Mouse (Mus musculus): ENCODE measurements at regions not wholly inside any gene's neighbourhood (a gene's known extent, or its start where the extent isn't known, plus 50 kb on each side); places are given as distances from the start of the nearest gene placed in this dataset.

DNA sequence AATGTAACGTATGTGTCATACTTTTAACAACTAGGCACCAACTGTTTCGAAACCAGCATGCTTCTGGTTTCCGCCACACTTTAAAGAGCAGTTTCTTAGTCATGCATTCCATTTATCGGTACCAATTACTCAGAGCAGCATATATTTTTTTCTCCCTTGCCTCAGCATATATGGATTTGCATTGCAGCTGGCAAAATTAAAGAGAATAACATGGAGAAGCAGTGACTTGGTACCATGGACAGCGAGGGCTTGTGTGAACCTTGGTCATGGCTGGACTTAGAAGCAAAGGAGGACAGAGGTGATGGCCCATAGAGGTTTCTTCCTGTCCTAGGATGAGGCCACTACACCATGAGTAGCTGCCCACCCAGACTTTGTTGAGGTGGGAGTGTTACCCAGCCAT, 72.2 kb upstream of the Nxpe4 start:
- no peak for TF ChIP-seq HCFC1 (IDR thresholded peaks at IDR 0.05; ENCODE audit: borderline replicate concordance, insufficient read depth, low read length)
- no peak for TF ChIP-seq ZNF384 (IDR thresholded peaks at IDR 0.05; ENCODE audit: low read depth, low read length)
- TF ChIP-seq MAFK (IDR thresholded peaks at IDR 0.05; ENCODE audit: insufficient read depth, low read depth, low read length) = no peak
